Mouse (Mus musculus) cerebellum, adult 9-11 months (tissue): ENCODE data around the gene Usp48.

Source experiments
- DNase-seq: peaks from one replicate; pipeline ENCODE4 v3.0.0; 2022

Usp48 gene

DNA sequence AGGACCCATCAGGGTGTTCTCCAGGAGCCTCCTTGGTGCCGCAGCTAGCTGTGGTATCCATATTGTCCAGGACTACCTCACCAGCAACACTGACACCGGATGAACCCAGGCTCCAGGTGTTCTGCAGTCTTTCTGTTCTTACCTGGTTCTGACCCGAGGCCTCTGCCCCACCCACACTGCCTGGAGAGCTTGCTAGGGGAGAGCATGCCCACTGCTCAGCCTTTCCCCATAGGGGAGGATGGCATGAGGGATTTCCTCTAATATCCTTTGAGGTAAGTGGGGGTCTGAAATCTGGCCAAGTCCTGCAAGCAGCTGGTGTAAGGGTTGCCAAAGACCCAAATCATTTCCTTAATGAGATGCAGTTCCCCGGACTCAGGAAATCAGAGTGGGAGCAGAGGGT lies 69.9 kb downstream of the Usp48 start:
- peak; percentile 69 for DNase-seq

DNA sequence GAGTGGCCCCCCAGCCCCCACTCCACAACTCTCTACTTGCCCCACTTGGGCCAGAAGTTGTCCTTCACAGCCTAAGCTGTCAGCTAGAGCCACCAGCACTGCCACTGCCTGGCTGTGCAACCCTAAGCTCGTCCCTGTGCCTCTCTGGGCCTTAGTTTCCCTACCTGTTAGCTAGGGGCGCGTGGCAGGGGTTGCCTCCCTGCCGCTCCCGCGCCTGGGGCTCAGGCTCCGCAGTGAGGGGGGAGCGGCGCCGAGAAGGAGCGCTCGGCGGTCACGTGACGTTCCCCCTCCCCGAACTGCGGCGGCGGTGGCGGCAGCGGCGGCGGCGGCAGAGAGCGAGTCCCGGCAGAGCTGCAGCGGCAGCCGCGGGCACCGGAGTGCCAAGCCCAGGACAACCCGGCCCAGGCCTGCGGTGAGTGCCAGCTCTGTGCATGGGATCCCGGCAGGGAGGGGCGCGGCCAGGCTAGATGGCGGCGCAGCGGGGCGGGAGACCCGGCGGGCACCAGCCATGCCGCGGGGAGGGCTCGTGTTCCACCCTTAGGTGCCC lies 71.0 kb downstream of the Usp48 start, which contains the start of gene Rap1gap:
TSS of gene Rap1gap (plus strand) at position 294 of the 547 bp plus-strand sequence.
- DNase-seq = peak; percentile 88

DNA sequence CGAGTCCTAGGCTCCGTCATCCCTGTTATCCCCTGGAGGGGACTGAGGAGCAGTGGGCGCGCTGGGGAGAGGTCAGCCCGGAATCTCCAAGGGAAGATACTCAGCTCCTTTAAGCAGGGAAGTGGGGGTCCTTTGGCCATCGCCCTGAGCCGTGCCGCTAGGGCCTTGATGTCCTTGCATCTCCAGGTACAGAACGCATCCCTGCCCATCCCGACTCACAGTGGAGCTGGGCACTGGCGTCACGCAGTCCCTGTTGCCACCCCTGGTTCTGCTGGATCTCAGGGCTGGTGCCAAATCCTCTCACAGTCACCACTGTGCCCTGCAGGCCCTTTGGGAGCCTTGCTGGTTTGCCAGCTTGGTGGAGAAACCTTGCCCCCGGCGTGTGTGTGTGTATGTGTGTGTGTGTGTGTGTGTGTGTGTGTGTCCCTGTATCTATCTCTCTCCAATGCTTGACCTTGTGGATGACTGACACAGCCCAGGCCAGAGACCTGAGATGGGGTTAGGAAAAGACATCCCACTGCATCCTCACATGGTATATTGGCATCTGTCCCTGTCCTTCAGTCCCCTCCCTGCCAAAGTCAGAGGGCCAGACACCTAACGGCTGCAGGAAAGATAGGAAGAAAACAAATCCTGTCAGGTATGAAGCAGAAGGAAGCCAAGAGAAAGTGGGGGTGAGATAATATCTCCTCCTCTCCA lies 71.6 kb downstream of the Usp48 start:
- DNase-seq = peak; percentile 83

DNA sequence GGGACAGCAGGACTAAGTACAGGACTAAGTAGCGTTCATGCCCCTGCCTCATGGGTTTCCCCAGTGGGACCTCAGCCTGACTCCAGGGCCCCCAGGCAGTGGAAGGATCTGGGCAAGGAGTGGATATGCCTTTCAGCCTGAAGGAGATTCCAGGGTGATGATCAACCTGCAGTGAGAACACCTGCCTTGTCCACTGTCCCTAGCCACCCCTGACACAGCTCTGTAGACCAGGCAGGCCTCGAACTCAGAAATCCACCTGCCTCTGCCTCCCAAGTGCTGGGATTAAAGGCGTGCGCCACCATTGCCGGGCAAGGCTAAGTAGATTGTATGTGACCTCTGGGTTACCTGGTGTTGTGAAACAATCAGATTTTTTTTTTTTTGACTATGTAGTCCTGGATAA lies 72.2 kb downstream of the Usp48 start:
- peak; percentile 61 for DNase-seq

DNA sequence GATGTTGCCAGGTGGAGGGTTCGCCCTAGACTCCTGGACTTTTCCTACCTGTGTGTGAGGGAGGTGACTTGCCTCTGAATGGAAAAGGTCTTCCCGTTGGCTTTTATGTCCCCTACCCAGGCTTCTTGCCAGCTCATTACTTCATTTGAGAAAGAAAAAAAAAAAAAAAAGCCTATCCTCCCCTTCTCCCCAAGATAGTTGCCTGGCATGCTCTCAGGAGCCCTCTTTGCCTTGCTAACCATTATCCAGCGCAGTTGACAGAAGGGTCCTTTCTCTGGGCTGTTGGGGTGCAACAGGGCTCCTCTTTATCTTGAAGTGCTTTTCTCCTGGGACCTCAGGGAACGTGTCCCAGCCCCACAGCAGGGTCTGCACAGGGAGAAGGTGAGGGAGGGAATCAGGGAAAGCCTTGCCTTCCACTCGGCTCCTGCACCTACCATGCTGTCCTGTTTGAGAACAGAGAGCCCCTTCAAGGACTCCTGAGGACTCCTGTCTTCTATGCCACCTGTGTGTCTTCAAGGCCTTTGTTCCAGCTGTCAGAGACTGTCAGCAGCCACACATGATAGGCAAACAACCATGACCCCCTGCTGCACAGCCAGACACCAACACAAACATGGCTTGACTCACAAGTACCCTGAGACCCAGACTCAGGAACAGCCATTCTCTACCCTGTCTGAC lies 72.9 kb downstream of the Usp48 start:
- DNase-seq = peak; percentile 70

DNA sequence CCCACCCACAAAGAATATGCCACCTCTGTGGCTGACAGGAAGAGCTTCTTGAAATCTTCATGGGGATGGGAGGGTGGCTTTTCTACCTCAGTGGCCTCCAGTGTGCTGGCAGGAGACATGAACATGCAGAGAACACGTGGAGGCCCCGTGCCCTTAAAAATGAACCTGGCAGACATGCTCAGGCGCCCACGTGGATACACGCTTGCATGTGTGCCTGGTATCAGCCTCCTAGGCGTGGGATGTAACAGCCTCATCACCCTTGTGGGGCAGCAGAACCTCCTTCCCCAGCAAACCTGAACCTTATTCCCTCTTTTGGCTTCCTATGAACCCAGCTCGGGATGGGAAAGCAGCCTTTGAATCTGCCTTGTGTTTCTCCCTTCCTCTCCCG lies 73.4 kb downstream of the Usp48 start:
- DNase-seq = no peak

DNA sequence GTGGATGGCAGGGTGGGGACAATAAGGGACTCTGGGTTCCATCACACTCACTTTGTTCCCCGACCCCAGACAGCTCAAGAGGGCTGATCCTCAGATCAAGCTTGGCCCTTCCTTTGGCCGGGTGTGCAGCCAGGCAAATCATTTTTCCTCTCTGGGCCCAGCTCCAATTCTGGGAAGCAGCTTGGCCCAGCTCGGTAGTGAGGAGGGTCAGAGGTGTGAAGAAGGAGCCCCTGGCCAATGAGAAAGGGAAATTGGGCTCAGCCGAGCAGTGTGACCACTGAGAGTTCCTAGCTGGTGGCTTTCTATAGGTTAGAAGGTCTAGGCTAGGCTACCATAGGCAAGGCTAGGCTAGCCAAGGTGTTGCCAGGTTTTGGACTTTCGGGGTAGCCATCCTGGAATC lies 74.2 kb downstream of the Usp48 start:
- peak; percentile 89 for DNase-seq

DNA sequence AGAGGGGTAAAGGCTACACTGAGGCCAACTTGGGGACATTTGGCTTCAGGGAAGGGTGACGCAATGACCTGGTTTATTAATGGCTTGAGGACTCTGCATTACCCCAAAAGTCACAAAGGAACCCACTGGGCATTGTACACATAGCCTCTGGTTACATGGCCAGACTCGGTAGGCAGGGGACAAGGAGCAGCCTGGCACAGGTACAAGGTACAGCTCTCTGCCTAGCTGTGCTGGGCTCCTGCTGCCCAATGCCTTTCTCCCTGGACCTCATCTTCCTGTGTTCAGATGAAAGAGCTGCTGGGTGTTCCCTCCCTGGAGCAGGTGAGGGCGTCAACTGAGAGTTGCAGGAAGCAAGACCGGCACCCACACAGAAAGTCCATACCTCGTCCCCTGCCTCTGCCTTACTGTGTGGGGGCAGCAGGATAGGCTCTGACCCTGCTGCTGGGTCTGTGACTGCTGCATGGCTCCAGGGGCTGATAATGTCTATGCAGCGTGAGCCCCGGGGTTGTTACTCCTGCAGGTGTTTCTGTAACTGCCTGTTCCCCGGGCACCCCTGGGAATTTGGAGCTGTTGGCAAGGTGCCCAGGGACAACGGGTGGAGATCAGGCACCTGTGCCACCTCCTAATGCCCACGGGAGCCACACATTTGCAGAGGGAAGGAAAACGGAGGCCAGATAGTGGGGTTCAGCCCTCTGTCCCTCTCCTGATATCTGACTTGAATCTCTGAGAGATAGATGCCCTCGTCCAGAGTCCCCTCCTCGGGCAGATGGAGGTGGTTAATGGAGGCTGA lies 78.4 kb downstream of the Usp48 start:
- peak; percentile 70 for DNase-seq

DNA sequence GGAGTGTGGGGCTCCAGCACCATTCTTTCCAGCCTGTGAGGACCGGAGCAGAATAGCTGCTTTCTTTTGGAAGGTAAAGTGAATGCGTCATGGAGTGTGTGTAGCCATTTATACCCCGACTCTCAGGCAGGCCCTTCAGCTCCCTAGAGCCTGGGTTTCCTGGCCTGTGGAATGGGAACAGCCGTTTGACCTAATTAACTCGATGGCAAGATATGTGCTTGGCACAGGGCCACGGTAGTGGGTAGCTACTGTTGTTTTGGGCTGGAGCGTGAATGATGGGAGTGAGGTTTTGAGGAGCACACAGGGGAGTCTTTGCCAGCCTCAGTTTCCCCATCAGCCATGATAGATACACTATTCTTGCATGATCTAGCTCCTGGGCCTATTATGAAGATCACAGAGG lies 82.0 kb downstream of the Usp48 start:
- peak; percentile 85 for DNase-seq

DNA sequence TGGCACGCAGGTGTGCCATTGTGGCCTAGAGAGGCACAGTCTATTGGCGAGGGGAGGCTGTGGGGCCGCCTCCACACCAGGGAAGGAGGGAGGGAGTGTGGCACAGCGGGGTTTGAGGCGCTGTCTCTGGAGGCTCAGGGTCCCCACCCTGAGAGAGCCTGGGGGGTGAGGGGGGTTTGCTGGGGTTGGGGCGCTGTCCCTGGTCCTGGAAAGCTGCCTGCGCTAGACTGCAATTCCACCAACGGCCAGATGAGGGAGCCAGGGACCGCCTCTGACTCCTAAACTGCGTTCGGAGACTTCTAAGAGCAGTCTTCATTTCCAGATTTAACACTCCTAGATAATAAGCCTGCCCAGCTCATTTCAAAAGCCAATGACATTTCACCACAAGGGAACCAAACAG lies 82.5 kb downstream of the Usp48 start:
- peak; percentile 82 for DNase-seq

DNA sequence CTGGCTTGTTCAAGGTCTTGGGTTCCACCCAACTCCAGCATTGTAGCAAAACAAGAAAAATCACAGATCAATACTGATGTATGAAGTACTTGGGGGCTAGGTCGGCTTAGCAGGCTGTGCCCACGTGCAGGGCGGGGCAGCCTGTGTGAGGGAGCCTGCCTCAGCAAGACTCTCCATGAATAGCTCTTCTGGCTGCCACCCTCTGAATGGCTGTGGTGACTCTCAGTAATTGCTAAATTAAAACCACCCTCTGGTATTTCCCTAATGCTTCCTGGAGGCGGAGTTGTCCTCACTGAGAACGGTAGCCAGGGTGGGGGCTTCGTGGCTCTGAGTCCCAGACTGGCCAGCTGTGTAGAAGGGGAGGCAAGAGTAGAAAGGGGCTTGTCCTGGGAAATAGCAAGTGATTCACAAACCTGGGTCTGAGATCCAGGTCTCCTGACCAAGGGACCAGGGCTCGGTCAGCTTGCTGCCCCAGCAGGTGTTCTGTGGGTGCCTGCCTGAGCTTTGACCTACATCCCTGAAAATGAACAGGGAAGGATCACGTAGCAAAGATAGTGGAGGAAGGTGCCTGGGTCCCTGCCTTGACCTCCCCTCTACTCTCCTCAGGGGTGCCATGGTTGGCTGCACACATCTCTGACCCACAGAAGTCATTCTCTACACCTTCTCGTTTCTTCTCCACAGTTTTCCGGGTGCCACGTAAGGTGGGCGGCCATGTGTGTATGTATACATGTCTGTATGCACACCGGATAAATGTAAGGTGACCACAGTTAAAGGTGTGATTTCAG lies 83.3 kb downstream of the Usp48 start:
- DNase-seq = peak; percentile 69

DNA sequence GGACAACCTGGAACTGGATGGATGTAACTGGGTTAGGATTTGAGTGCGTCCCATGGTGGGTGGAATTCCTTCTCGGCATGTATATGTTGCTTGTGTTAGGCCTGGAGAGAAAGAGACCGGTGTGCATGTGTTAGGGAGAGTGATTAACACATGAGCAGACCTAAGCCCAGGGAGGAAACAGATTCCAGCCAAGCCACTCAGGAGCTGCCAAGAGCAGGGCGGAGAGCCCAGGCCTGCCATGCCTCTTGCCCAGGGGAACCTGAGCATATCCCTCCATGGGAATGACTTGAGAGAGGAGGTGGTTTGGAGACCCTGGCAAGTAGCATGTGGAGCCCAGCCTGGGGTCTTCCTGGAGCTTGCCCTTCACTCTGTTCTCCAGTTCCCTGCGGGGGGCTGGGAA lies 84.4 kb downstream of the Usp48 start:
- peak; percentile 93 for DNase-seq

DNA sequence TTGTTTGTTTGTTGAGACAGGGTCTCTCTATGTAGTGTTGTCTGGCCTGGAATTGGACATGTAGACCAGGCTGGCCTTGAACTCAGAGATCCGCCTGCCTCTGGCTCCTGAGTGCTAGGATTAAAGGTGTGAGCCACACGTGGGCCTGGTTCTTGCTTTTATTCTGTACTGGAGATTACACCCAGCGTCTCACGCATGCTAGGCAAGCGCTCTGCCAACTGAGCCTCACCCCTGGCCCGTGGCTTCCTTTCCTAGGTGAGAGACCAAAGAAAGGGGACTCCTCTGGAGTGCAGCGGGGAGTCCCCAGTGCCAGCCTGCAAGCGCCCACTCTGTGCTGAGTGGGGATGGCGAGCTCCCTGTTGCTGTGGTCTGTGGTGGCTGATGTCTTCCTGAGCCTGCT lies 85.0 kb downstream of the Usp48 start:
- peak; percentile 55 for DNase-seq

DNA sequence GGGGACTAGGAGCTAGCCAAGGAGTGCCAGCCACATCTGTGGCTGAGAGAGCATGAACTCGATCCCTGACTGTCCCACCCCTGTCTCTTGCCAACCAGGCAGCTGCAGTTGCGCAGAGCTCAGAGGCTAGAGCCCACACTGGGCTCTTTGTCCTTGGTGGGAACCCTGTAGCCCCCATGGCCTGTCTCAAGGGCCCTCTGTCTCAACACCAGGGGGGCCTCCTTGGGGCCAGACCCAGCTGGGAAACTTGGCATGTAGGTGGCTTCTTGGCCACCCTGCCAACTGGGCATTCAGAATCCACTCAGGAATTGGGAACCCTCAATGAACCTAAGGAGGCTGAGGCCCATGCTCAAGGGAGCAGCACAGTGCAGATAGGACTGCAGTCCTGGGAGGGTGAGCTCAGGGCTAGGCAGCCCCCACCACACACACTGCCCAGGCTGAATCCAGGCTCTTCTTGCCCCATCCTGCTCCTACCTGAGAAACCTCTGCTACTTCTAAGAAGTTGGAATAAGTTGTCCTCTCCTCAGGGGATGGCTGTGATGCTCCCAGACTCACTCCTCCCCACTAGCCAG lies 86.5 kb downstream of the Usp48 start:
- DNase-seq = peak; percentile 69

DNA sequence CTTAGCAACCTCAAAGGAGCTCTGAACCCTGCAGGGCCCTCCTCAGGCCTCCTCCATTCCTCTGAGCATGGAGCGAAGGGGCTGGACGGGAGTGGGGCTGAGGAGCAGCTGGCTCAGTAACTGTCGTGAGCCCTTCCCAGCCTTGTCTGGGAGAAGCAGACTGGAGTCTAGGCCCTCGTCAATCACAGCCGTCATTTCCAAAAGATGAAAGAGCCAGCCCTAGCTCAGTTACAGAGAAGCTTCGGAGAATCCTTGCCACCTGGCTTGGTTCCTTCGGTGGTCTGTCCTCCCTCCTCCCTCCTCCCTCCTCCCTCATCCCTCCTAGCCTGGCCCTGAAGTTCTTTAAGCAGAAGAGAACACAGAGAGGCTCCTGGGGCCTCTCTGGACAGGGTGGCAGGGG lies 87.2 kb downstream of the Usp48 start:
- no peak for DNase-seq

DNA sequence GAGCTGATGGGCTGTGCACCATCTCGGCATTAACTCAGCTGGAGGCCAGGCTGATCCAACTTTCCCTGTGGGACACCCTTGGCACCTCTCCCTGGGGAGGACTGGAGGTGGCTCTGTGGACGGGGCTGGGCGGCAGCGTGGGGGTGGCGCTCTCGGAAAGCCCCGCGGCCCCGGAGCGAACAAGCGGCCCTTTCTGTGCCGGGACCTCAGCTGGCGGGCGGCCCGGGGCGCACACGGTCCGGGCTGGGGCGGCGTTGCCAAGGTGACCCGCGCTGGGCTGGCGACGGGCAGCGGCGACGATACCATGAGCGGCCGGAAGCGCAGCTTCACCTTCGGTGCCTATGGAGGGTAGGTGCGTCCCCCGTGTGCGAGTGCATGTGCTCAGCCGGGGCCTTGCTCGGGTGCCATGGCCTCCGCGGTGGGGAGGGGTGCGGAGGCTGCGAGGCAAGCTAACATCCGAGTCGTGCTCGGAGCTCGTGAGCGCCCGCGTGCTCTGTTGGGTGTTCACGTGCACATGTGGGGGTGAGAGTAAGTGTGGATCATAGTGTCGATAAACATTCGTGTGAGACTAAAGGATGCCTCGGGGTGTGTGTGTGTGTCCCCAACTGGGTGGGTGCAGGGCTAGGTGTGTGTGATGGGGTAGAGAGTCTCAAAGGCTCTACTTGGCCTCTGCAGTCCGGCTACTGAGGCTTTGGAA lies 88.0 kb downstream of the Usp48 start:
- DNase-seq = peak; percentile 86

DNA sequence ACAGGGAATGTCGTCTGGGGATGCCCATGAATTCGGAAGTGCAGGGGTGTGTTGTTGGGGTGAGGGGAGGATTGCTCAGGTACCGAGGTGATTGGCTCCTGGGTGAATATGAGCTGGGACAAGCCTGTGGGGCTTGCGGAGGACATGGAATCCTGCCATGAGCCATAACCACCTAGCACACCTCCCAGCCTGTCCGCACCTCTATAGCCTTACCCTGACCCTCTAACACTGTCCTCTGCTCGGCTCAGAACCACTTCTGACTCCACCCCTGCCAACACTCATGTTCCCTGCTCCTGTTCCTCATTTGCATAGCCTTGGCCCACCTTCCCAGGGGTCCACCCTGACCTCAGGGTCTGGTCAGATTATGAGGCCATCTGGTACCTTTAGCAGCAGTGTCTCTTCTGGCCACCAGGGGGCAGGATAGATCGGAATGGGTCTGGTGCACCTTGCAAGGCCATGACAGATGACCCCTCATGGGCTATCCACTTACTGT lies 89.5 kb downstream of the Usp48 start:
- DNase-seq = peak; percentile 79

DNA sequence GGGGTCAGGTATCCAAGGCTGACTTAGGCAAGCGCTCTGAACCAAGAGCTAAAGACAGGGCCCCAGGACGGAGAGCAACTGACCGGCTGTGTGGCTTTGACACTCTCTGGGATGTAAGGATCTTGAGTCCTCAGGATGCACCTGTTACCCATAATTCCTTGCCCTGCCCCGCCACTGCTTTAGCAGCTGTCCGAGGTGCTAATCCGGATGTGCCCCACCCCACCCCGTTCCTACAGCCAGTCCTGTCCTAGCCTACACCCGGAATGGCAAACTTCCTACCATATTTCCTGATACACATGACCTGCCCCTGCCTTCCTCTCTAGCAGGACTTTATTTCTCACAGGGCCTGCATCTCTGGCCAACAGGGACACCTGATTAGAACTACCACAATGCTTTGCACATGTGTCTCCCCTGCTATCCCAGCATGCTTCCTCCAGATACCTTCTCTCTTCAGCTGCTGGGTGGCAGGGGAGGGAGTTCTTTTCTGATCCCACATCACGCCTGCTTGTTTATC lies 91.3 kb downstream of the Usp48 start:
- DNase-seq = no peak

DNA sequence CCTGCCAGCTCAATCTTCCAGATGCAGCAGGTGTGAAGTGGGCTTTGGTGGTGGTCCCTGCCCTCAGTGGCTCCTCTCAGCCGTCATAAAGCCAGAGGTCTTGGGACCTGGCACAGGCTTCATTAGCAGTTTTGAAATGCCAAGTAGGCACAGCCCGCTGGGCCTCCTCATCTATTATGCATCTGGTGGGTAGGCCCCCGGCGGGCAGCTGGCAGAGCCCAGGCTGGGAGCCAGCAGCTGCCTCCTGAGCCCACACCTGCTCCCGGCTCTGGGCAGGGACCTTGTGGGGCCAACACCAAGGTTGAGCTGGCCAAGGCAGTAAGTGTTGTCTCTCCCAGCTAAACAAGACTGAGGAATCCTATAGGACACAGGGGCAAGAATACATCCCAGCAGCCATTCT lies 92.7 kb downstream of the Usp48 start:
- no peak for DNase-seq

DNA sequence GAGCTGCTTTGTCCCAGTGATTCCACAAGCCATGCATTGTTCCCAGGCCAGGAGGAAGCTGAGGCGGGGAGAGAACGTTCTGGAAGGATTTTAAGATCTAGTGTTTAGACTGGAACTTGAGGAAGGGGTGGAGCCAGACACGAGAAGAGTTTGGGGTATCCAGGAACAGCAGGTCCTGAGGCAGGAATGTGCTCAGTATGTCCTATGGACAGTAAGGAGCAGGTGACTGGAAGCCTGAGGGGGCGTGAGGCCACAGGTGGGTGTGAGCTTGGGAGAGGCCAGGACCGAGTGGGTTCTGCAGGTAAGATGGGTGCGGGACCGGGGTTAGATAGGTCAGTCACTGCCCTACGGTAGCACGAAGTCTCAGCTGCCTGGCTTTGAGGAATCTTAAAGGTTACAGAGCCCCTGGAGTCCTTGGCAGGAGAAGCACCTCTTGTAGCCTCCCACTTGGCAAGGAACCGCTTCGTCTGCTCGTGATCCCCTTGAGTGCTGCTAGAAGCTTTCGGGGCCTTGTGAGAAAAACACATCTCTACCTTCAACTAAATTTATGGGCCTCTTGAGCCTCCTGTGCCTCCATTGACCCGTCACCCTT lies 93.8 kb downstream of the Usp48 start:
- DNase-seq = no peak
